ENCODE assay signal across 21 mouse cellular contexts in the genomic region with DNA sequence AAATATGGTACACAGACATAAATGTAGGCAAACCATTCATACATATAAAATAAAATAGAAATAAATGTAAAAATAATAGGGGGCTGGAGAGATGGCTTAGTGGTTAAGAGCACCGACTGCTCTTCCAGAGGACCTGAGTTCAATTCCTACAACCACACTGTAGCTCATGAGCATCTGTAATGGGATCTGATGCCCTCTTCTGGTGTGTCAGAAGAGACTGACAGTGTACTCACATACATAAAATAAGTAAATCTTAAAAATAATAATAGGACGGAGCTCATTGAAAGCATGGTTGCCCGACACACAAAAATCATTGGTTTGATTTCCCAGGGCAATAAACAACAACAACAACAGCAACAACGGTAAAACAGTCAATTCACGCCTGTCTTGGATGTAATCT. TPM values are rescaled to one million over a fixed set of nuclear protein-coding genes. Genes with fewer than 3 reads are reported as not detected.
DNase-seq lines count a peak whose midpoint lies in the region; ATAC-seq and TF ChIP-seq lines count a peak whose summit lies in the region.
"Had no signal": no experiment of that assay in that cellular context is flagged by ENCODE, and none has a peak within 500 bp of the region (broad histone marks: within the 10 kb centered on the region; RNA-seq: fewer than 3 reads in every experiment).

No protein-coding gene starts in this region.

- peaks cover 81% of the 10 kb centered on the region for H3K36me3 ChIP-seq in heart, postnatal 0 days (replicated peaks; ENCODE audit: control insufficient read depth, insufficient read depth, low read length)
- H3K36me3 ChIP-seq in lung, postnatal 0 days (ENCODE audit: insufficient read depth, low read length) = peaks cover 33% of the 10 kb centered on the region
- H3K36me3 ChIP-seq in MEL (ENCODE audit: control insufficient read depth in 1 of 2, insufficient read depth in 2 of 2, low read length in 2 of 2) = peaks cover 0 to 10% of the 10 kb centered on the region in 2 experiments; a peak in 2 of 4 replicates
- H3K36me3 ChIP-seq in heart, embryonic 10.5 days = peaks cover 85% of the 10 kb centered on the region

- H3K9me3 ChIP-seq in heart, postnatal 0 days (replicated peaks; ENCODE audit: control insufficient read depth, low read length) = no peaks in the 10 kb centered on the region
- no peaks in the 10 kb centered on the region for H3K9me3 ChIP-seq in lung, postnatal 0 days (ENCODE audit: low read length)
- no peaks in the 10 kb centered on the region for H3K9me3 ChIP-seq in MEL (replicated peaks; ENCODE audit: insufficient read depth, low read length)
- H3K9me3 ChIP-seq in heart, embryonic 10.5 days = no peaks in the 10 kb centered on the region
- H3K9me3 ChIP-seq: embryonic facial prominence, embryonic 13.5 days; forebrain, embryonic 12.5 days; heart, embryonic 12.5 days; hindbrain, embryonic 13.5 days had no signal

- H3K27me3 ChIP-seq in heart, postnatal 0 days (ENCODE audit: control insufficient read depth, insufficient read depth, low read length) = no peaks in the 10 kb centered on the region
- H3K27me3 ChIP-seq in lung, postnatal 0 days (replicated peaks; ENCODE audit: insufficient read depth, low read length) = no peaks in the 10 kb centered on the region
- H3K27me3 ChIP-seq in MEL (ENCODE audit: control insufficient read depth in 1 of 2, insufficient read depth in 2 of 2, low read length in 2 of 2) = no peaks in the 10 kb centered on the region
- H3K27me3 ChIP-seq in heart, embryonic 10.5 days (ENCODE audit: insufficient read depth, poor library complexity, severe bottlenecking) = no peaks in the 10 kb centered on the region
- H3K27me3 ChIP-seq: embryonic facial prominence, embryonic 13.5 days; forebrain, embryonic 12.5 days; heart, embryonic 12.5 days; hindbrain, embryonic 13.5 days had no signal

- DNase-seq in heart, postnatal 0 days (ENCODE audit: low spot score) = no peak
- DNase-seq in heart, postnatal 10 days = no peak
- no peak for DNase-seq in lung, postnatal 0 days (ENCODE audit: low spot score)
- DNase-seq in lung, postnatal 14 days = no peak
- no peak for DNase-seq in MEL (ENCODE audit: low read depth, low spot score)
- DNase-seq in testis, postnatal 10 days (ENCODE audit: low spot score) = no peak
- no peak for DNase-seq in heart, embryonic 10.5 days (ENCODE audit: low spot score)
- DNase-seq: adrenal gland, adult 2 months; adrenal gland, postnatal 25 days; B cell, adult 2 months; cerebellum, adult 18-20 months; cerebellum, adult 9-11 months; cerebellum, postnatal 36 days; gastrocnemius, postnatal 10 days; heart, adult 18-20 months had no signal

- no peak overlapping the region for H3K9ac ChIP-seq in heart, postnatal 0 days (replicated peaks; ENCODE audit: low read depth, low read length)
- no peak overlapping the region for H3K9ac ChIP-seq in lung, postnatal 0 days (replicated peaks; ENCODE audit: low read depth)
- H3K9ac ChIP-seq in MEL (ENCODE audit: control insufficient read depth, low read depth, low read length, poor library complexity, severe bottlenecking) = no peak overlapping the region
- H3K9ac ChIP-seq: embryonic facial prominence, embryonic 13.5 days; forebrain, embryonic 12.5 days; heart, embryonic 12.5 days; hindbrain, embryonic 13.5 days had no signal

- no peaks in the 10 kb centered on the region for H3K79me2 ChIP-seq in MEL (ENCODE audit: control insufficient read depth, insufficient read depth, low read length, poor library complexity)

- TF ChIP-seq POLR2A in MEL (IDR thresholded peaks at IDR 0.05; ENCODE audit: control insufficient read depth in 1 of 2, insufficient read depth in 1 of 2, low read depth in 1 of 2, low read length in 2 of 2, poor library complexity in 1 of 2) = no peak

- no peak for TF ChIP-seq EP300 in heart, postnatal 0 days (IDR thresholded peaks at IDR 0.05; ENCODE audit: low read depth)
- TF ChIP-seq EP300 in lung, postnatal 0 days (IDR thresholded peaks at IDR 0.05) = no peak
- no peak for TF ChIP-seq EP300 in MEL (IDR thresholded peaks at IDR 0.05; ENCODE audit: low read depth in 1 of 2, low read length in 2 of 2)

- peak; percentile 12; the same call in 1 of the 2 replicates for TF ChIP-seq RAD21 in MEL (IDR thresholded peaks at IDR 0.05; ENCODE audit: low read depth, low read length)

- H3K4me1 ChIP-seq in heart, postnatal 0 days (ENCODE audit: control insufficient read depth, insufficient read depth) = no peaks in the 10 kb centered on the region
- H3K4me1 ChIP-seq in lung, postnatal 0 days (ENCODE audit: insufficient read depth, low read depth, low read length) = no peaks in the 10 kb centered on the region
- no peaks in the 10 kb centered on the region for H3K4me1 ChIP-seq in MEL (ENCODE audit: control insufficient read depth in 1 of 2, insufficient read depth in 2 of 2, low read length in 2 of 2)
- H3K4me1 ChIP-seq in heart, embryonic 10.5 days = no peaks in the 10 kb centered on the region
- H3K4me1 ChIP-seq: embryonic facial prominence, embryonic 13.5 days; forebrain, embryonic 12.5 days; heart, embryonic 12.5 days; hindbrain, embryonic 13.5 days had no signal

- TF ChIP-seq CTCF in heart, postnatal 0 days (IDR thresholded peaks at IDR 0.05; ENCODE audit: low read depth) = 0 out of 2 replicates have a peak, but pooled peaks have one; percentile 22
- peak; percentile 24 for TF ChIP-seq CTCF in lung, postnatal 0 days (IDR thresholded peaks at IDR 0.05)
- TF ChIP-seq CTCF in MEL (IDR thresholded peaks at IDR 0.05 in 2 of 3, conservative IDR thresholded peaks at IDR 0.05 in 1 of 3; ENCODE audit: control insufficient read depth in 1 of 3, insufficient read depth in 1 of 3, low read depth in 2 of 3, low read length in 3 of 3, poor library complexity in 1 of 3, severe bottlenecking in 1 of 3) = no peak; a peak in 1 of 6 replicates

- no peak overlapping the region for H3K4me3 ChIP-seq in heart, postnatal 0 days (ENCODE audit: low read depth, low read length)
- H3K4me3 ChIP-seq in lung, postnatal 0 days (ENCODE audit: low read depth, low read length) = no peak overlapping the region
- H3K4me3 ChIP-seq in MEL (ENCODE audit: control insufficient read depth in 1 of 2, insufficient read depth in 1 of 2, low read depth in 2 of 2, low read length in 2 of 2) = no peak overlapping the region
- no peak overlapping the region for H3K4me3 ChIP-seq in heart, embryonic 10.5 days
- H3K4me3 ChIP-seq: embryonic facial prominence, embryonic 13.5 days; forebrain, embryonic 12.5 days; heart, embryonic 12.5 days; hindbrain, embryonic 13.5 days had no signal

- no peak overlapping the region for H3K27ac ChIP-seq in heart, postnatal 0 days (ENCODE audit: low read depth)
- H3K27ac ChIP-seq in lung, postnatal 0 days (ENCODE audit: low read length) = no peak overlapping the region
- no peak overlapping the region for H3K27ac ChIP-seq in MEL (ENCODE audit: control insufficient read depth, low read depth, low read length)
- H3K27ac ChIP-seq in heart, embryonic 10.5 days = no peak overlapping the region
- H3K27ac ChIP-seq: embryonic facial prominence, embryonic 13.5 days; forebrain, embryonic 12.5 days; hindbrain, embryonic 13.5 days; hindbrain, postnatal 0 days had no signal

- no peak overlapping the region for H3K4me2 ChIP-seq in heart, postnatal 0 days (ENCODE audit: low read depth, low read length)
- no peak overlapping the region for H3K4me2 ChIP-seq in lung, postnatal 0 days (replicated peaks; ENCODE audit: low read depth, low read length)
- H3K4me2 ChIP-seq: embryonic facial prominence, embryonic 13.5 days; forebrain, embryonic 12.5 days; heart, embryonic 12.5 days; hindbrain, embryonic 13.5 days had no signal

- intact Hi-C loops in heart, postnatal 10 days (cut with DNase I) = loop anchor here (5.0 kb wide), 1 partner anchor 464 kb away; no protein-coding TSS in a partner anchor

- ATAC-seq in heart, postnatal 0 days (ENCODE audit: insufficient read depth, low read depth) = no peak
- no peak for ATAC-seq in lung, postnatal 0 days
- ATAC-seq: CD4-positive, CD25-positive, alpha-beta regulatory T cell, adult 4 months; hindbrain, postnatal 0 days had no signal

- 92% methylated on average over 5 of the region's 5 CpGs for WGBS in heart, postnatal 0 days
- 95% methylated on average over 5 of the region's 5 CpGs for WGBS in lung, postnatal 0 days
- 87% methylated on average over 5 of the region's 5 CpGs for WGBS in heart, embryonic 10.5 days

TF ChIP-seq in MEL, 35 proteins besides CTCF, POLR2A, EP300 and RAD21:
- TF ChIP-seq ZNF384 (IDR thresholded peaks at IDR 0.05; ENCODE audit: low read depth, low read length) (0 out of 2 replicates have a peak, but pooled peaks have one; percentile 8), BHLHE40 (IDR thresholded peaks at IDR 0.05; ENCODE audit: borderline replicate concordance, low read depth, low read length) (no peak), POLR2AphosphoS5 (IDR thresholded peaks at IDR 0.05; ENCODE audit: borderline replicate concordance, low read depth, low read length) (no peak), ETS1 (IDR thresholded peaks at IDR 0.05; ENCODE audit: low read depth, low read length) (no peak), SMC3 (IDR thresholded peaks at IDR 0.05; ENCODE audit: low read depth, low read length) (0 out of 2 replicates have a peak, but pooled peaks have one; percentile 22)

RNA-seq across cellular contexts. Expression of gene Rtca, which starts 17.1 kb away (rescaled TPM):
- total RNA-seq in heart, postnatal 0 days (2014; rRNA removed; ENCODE audit: low replicate concordance) = 31.3 and 58.1 TPM in 2 replicates
- 50.4 and 51.3 TPM in 2 replicates for polyA plus RNA-seq in heart, postnatal 0 days (2015; fragmentation: Nextera tagmentation; extraction: Ambion mirVana)
- total RNA-seq in heart, postnatal 10 days (2021) = 10 to 100 TPM; 24.3 to 25.7 TPM
- 42.9 and 45.4 TPM in 2 replicates for polyA plus RNA-seq in lung, postnatal 0 days (2015; fragmentation: Nextera tagmentation; extraction: Ambion mirVana)
- 68.3 and 72.9 TPM in 2 replicates for total RNA-seq in MEL (2012; rRNA removed)
- 100 to 1,000 TPM in 1 of 2 experiments, 10 to 100 TPM in 1; 68.6 to 307 TPM for polyA plus RNA-seq in MEL (2012; ENCODE audit: insufficient read depth in 1 of 2, insufficient read length in 2 of 2, low read depth in 1 of 2, low replicate concordance in 2 of 2, missing spikeins in 1 of 2)
- 83.6 and 92.1 TPM in 2 replicates for polyA plus RNA-seq in heart, embryonic 10.5 days (2016; fragmentation: Nextera tagmentation; extraction: Ambion mirVana)

RNA-seq across cellular contexts. Expression of gene Dbt, which starts 21.9 kb away (rescaled TPM):
- 16.3 and 22.8 TPM in 2 replicates for total RNA-seq in heart, postnatal 0 days (2014; rRNA removed; ENCODE audit: low replicate concordance)
- 19.5 and 20.5 TPM in 2 replicates for polyA plus RNA-seq in heart, postnatal 0 days (2015; fragmentation: Nextera tagmentation; extraction: Ambion mirVana)
- 10 to 100 TPM; 23.4 to 31.7 TPM for total RNA-seq in heart, postnatal 10 days (2021)
- polyA plus RNA-seq in lung, postnatal 0 days (2015; fragmentation: Nextera tagmentation; extraction: Ambion mirVana) = 6.1 and 8.4 TPM in 2 replicates
- total RNA-seq in MEL (2012; rRNA removed) = 12.7 and 15.3 TPM in 2 replicates
- polyA plus RNA-seq in MEL (2012; ENCODE audit: insufficient read depth in 1 of 2, insufficient read length in 2 of 2, low read depth in 1 of 2, low replicate concordance in 2 of 2, missing spikeins in 1 of 2) = 10 to 100 TPM in 1 of 2 experiments, not detected in 1; 13.2 TPM
- 23.7 and 27.0 TPM in 2 replicates for polyA plus RNA-seq in heart, embryonic 10.5 days (2016; fragmentation: Nextera tagmentation; extraction: Ambion mirVana)

Comparison
In these comparisons a context has a peak if more than half of its experiments do, and no peak if none do; other contexts are left out.
1. CTCF ChIP-seq: peak in heart, postnatal 0 days (single experiment) and lung, postnatal 0 days (single experiment); none in MEL (0 of 3).